Mouse (Mus musculus) NIH3T3 (cell line): ENCODE results near the gene Lrfn5.

Source experiments
- DNase-seq: peaks from one replicate; pipeline ENCODE4 v3.0.0-alpha.2; 2012; ENCODE audit warnings: low read depth

Gene Lrfn5

DNA sequence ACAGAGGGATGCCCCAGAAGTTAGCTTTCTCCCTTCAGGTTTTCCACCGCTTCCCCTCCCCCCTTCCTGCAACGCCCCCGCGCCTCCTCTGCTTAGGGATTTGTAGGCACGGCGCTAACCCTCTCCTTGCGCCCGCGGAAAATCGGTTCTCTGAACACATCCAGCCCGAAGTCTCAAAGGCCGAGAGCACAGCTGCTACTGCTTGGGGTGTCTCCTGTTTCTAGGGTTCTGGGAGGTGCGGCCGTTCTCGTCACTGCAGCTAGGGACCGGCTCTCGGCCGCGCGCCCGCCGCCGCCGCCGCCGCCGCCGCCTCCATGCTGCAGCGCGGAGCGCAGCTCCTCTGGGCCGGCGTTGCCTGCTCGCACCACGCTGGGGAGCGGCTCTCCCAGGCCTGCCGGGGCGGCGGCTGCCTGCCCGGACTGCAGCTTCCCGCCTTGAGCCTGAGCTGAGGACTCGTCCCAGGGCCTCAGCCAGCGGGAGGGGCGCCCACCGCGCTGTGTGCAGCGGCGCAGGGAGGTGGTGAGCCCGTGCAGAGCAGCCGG is at the start of gene Lrfn5:
Gene Lrfn5, plus strand, starts transcription at position 322 of the 542 bp plus-strand sequence.
- DNase-seq = no peak

DNA sequence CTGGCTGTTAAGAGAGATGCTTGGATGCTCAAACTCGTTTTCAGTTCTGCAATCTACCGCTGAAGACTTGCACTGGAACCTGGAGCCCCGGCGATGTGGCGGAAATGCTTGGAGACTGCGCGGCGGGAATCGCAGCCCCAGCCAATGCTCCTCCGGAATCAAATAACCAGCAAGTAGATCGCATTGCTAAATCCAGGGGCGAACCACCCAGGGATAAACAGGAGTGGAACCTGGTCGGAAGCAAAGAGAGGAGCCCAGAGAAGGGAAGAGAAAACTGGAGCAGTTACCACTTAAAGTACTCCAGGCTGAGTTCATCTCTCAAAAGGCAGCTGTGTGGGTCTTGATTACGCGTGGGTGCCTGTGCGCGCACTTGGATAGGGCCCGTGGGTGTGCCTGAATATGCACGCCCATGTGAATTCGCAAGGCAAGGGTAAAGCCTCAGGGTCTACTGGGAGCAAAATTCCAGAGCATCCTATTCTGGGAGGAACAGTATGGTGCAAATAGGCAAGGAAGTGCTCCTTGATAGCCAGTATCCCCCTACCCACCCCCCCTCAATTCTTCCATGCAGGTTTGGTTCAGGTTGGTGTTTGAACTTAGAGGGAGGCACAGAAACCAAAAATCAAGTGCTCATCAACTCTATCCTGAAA is 1.3 kb upstream of the Lrfn5 start:
- no peak for DNase-seq

DNA sequence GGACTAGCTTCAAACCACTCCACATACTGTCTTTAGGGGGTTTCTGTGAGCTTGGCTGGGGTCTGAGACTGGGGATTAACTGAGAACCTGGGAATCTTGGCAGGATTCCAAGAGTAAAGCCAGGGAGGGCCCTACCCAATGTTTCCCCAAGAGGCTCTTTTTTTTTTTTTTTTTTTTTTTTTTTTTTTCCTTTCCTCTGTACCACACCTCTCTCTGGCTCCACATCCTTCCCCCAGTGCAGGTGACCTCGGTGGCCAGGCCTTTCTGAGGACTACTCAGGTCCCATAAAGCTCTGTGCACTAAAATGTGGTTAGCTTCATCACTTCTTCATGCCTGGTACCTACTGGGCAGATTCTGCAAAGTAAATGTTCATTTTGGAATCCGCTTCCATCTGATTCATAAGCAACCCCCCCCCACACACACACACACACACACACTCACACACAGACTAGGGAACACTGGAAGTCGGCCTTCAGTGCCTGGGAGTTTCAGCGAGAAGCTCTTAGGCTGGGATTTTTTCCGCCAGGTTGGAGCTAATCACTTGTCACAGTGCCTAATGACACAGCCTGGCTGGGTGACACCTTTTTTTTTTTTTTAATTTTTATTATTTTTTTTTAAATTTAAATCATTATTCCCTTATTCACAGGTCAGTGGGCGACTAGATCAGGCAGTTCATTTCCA is 662 bp upstream of the Lrfn5 start:
- DNase-seq = no peak

DNA sequence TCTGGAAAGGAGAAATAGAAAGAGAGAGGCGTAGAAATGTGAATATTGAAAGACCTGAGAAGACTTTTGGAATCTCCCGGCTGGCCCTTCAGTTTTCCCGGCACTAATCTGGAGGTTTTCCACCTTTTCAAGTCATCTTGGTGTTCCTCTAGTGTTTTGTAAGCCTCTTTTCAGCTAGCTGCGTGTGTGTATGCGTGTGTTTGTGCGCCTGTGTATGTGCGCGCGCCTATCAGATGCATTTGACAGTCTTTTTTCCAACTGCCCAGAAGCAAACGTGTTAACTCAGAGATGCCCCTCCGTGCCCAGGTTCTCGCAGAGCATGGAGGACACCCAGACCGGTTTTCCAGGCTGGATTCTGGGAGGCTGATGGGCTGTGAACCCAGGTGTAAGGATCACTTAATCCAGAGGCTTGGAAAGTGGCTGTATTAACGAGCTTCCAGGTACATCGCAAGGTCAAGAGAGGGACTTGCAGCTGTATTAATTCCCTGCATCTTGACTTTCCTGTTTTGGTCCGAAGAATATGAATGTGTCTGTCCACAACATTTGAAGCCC is 757 bp downstream of the Lrfn5 start:
- no peak for DNase-seq

DNA sequence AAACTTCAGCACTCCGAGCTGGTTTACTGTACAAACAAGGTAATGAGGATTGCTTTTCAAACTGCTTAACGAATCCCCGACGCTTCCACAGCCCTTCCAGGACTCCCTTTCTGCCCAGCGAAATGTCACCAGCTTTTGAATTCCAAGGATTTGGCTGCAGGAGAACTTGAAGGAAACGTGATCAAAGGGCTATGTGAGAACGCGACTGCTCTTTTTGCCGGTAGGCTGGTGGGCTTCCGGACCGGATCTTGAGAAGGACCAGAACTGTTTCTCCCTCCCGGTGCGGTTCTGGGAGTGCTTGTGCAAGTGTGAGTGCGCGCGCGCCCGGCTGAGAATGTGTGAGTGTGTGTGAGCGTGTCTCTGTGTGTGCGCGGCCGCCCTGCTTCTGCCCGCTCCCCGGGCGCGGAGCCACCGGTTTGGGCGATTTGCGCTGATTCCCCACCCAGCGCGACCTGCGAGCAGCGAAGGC is 1.3 kb downstream of the Lrfn5 start:
- DNase-seq = no peak

DNA sequence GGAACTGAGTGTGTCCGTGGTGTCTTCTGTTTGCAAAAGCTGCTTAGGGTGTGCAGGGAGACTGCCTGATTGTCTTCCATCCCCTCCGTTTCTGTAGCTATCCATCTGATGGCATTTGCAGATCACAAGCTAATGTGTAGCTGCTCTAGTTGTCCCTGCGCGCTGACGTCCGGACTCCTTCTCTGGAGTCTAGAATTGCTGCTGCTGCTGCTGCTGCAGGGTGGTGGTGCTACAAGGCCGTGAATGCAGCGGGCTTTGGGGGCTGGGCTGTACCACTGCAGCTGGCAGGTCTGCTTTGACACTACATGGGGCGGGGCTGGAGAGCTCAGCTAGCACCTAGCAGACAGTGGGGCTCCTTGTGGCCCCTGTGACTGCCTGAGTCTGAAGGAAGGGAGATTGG is 3.2 kb downstream of the Lrfn5 start:
- no peak for DNase-seq

DNA sequence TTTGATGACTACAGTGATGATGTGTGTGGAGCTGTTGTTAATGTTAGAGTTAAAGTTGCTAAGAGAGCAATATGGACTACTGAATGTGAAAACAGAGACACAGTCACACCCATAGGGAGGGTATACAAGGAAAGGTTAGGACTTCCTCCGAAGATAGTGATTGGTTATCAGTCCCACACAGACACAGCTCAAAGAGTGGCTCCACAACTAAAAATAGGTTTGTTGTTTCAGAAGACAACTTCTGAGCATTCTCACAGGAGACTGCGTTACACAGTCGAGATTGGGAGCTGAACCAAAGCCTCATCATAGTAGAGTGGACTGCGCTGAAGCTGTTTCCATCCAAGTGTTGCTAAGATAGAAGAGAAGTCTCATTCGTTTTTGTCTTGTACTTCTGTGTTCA is 57.0 kb downstream of the Lrfn5 start:
- no peak for DNase-seq

DNA sequence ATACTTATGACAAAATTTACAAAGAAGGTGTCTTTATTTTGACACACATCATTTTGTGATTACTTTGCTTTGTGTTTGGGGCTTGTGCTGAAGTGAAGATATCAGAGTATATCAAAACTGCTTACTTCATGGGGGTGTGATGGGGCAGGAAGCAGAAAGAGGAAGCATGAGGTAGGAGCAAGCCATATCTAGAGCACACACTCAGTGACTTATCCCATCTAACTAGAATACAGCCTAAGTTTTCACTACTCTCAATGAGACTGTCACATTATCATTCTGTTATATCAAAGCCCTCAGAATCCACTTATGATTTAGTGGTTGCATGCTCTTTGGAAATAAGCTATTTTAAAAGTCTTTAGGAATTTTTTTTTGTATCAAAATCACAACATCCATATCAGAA is 77.4 kb downstream of the Lrfn5 start:
- DNase-seq = no peak

DNA sequence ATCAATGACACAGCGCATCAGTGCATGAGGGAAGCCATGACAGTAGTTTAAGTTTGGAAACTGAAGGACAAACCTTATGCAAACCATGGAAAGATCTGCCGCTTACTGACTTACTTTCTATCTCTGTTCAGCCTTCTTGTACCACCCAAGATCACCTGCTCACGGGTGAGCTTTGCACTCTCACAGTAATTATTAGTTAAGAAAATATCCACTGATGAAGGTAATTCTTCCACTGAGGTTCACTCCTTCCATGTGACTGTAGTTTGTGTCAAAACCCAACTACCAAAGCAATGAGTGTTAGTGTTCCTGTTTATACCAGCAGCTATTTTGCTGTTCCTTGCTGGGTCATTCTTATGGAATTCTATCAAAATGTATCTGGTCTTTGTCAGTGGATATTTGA is 84.9 kb downstream of the Lrfn5 start:
- DNase-seq = no peak

DNA sequence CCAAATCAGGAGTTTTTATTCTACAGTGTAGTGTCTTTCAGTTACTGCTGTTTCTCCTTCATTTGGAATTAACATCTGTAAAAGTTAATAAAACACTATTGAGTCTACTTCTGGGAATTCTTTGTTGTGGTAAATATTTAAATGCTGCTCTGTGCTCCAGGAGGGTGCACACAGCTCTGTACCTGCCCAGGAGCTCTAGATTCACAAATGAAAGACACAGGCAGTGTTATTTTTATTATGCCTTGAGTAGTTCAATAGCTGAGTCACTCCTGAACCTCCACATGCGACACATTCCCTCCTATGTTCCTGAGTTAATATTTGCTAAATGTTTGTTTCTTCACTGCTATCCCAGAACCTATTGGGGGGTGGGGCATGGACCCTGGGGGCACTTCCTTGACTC is 87.1 kb downstream of the Lrfn5 start:
- DNase-seq = no peak

DNA sequence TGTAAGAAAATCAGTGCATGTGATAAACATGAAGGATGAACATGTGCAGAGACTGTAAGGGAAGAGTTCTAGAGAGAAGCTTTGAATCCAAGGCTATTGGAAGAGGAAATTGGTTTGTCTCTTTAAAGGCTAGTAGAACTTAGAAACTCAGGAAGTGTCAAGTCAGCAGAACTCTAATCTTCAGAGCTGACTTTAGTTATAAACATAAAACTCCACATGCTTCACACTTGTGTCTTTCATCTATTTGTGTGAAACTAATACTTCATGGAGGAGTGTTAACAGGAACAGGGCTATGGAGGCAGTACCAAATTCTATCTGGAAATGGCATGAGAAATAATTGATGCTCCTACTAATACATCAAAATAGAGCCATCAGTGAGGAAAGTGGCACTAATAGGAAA is 101.6 kb downstream of the Lrfn5 start:
- DNase-seq = no peak

DNA sequence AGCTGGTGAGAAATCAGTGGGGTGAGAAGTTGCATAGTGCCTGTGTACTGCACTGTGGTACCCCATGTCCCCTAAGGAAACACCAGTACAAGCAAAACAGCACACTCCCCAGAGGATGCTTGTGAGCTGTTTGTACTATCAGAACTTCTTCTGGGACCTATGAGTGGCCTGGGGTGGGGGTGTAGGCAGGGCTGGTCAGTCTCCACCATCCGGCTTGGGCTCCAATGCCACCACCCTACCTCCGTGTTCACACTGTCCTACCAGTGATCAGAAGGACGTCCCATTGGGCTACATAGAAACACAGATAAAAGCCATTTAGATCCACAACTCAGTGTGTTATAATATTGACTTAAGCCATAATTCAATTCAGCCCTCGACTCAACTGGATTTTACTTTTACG is 131.4 kb downstream of the Lrfn5 start:
- no peak for DNase-seq

DNA sequence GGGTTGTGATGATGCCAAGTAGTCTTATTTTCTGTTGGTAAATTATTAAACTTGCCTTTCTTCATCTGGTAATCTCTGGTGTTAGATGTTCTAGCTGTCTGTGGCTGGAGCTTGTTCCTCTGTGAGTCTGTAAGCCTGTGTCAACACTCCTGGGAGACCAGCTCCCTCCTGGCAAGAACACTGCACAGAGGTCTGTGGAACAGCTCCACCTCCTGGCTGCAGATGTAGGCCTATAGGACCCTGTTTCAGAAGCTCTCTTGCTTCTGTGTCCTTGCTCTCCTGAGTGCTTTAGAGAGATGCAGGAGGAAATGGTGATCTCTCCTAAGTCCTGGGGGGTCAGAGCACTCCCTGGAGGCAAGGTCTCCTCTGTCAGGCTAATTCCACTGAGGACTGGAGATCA is 200.2 kb downstream of the Lrfn5 start:
- no peak for DNase-seq

DNA sequence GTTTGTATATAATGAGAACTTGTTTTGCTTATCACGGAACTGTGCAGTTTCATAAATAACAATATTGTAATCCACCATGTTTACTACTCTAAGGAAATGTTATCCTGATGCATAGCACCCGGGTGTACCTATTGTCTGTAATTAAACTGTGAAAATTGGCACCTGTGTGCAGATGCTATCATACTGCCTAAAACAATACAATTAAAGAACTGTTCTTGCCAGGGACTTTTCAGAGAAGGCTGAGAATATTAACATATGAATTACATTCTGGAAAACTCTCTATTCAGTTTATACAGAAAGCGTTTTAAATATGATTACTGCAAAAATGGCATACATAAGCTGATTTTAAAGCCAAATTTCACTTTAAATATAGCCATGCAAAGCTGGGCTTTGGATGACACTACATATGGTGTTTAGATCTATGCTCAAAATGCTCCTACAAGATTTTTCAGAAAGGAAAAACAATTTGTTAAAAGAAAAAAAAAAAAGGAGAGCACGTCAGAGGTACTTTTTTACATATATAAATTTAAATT is 284.2 kb downstream of the Lrfn5 start:
- no peak for DNase-seq

DNA sequence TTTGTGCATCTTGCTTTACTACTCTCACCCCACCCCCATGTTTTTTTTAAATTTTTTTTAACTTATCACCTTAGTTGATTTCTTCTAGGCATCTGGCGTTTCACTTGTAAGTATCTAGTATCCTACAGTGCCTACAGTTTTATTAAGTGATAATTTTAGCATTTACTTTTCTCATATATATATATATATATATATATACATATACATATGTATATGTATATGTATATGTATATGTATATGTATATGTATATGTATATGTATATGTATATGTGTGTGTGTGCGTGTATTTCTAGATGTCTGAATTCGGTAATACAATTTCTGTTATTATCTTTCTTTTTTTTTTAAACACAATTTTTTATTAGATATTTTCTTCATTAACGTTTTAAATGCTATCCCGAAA is 300.7 kb downstream of the Lrfn5 start:
- DNase-seq = no peak

DNA sequence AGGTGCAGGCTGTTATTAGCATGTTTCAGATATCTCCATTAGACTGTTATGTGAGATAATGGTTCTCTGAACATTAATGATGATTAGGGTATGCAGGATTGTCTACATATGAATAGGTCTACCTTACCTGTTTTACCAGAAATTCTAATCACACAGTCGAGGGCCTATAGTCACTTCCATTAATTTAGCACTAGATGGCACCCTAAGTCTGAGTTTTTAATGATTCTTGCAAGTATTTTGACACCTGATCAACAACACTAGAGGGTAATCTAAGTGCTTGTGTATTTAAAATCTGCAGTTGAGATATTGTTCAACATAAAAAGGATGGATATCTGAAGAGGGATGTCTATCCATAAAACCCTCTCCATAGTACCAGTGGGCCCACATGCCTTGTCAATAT is 303.4 kb downstream of the Lrfn5 start:
- DNase-seq = no peak

DNA sequence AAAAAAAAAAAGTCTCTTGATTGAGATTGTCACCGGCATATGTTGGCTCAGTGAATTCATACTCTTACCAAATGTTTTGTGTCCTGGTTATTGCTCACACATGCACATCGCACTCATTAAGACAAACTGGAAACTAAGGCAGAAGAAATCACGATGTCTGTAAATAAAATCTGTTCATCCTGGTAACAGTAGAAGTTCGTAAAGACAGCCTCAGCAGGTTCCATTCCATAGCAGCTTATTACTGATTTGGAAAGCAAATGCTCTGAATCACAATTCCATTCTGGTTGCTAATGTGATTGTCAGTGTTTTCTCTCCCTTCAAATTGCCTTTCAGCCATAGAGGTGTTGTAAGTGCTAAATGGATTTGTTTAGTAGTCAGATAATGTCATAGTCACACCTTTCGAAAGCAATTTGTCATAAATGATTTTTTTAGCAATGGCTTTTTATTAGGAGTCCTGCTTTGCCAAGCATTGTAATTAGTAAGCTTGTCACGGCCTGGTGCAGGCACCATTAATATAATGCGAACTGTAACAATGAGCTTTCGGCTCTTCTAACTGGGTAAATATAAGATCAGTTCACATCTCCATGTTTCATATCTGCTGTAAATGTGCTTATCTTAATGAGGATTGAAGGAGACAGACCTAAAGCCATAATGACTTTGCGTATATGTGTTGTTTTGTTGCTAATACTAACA is 319.8 kb downstream of the Lrfn5 start:
- DNase-seq = no peak

DNA sequence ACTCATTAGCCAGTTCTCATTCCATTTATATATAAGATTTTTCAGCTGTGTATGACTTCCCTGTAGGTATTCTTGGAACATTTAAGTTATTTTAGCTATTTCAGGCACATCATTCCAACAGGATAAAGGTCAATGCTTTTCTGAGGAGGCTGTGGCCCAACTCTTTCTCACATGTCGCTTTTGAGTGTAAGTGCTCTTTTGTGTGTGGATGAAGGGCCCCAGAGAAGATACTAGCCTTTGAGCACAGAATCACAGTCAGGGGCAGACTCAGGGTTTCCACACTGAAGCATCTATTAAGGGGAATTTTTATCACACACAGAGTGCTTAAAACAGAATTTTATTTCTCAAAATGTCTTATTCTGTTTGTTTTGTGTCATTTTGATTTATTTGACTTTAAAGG is 331.2 kb downstream of the Lrfn5 start:
- DNase-seq = no peak
